Comparison of ENCODE assay signal across 9 mouse cellular contexts in genomic region chr6:145864171-145864570, GRCm38 (mm10). TPM values are rescaled to one million over a fixed set of nuclear protein-coding genes. Genes with fewer than 3 reads are reported as not detected.
DNase-seq lines count a peak whose midpoint lies in the region; ATAC-seq lines count a peak whose summit lies in the region.
"Had no signal": no experiment of that assay in that cellular context is flagged by ENCODE, and none has a peak within 500 bp of the region (broad histone marks: within the 10 kb centered on the region; RNA-seq: fewer than 3 reads in every experiment).

No protein-coding gene starts in this region.

- peak overlapping the region; percentile 61; the same call in 1 of the 2 replicates for H3K9ac ChIP-seq in forebrain, embryonic 14.5 days (ENCODE audit: low read length)
- no peak overlapping the region for H3K9ac ChIP-seq in liver, embryonic 13.5 days

- DNase-seq in heart, adult 11 months = peak; percentile 92
- DNase-seq in heart, adult 9 months (ENCODE audit: low spot score in 2 of 2) = no peak
- DNase-seq in CD4-positive helper T cell, adult 2 months (ENCODE audit: low read depth, low spot score) = peak; percentile 28
- DNase-seq in forebrain, embryonic 14.5 days (ENCODE audit: low spot score) = no peak
- no peak for DNase-seq in liver, embryonic 13.5 days
- DNase-seq in T-cell, adult 2 months (ENCODE audit: low spot score) = no peak
- DNase-seq in yolk sac, embryonic 10.5 days (ENCODE audit: low spot score) = no peak
- no peak for DNase-seq in adrenal gland, postnatal 14 days

- no peak overlapping the region for H3K27ac ChIP-seq in forebrain, embryonic 14.5 days (ENCODE audit: low read depth, low read length)
- H3K27ac ChIP-seq in liver, embryonic 13.5 days = no peak overlapping the region

- H3K9me3 ChIP-seq in forebrain, embryonic 14.5 days (replicated peaks; ENCODE audit: control insufficient read depth, low read length) = no peaks in the 10 kb centered on the region
- H3K9me3 ChIP-seq in liver, embryonic 13.5 days (replicated peaks) = no peaks in the 10 kb centered on the region

- ATAC-seq in forebrain, embryonic 14.5 days = no peak
- ATAC-seq in liver, embryonic 13.5 days (ENCODE audit: low read depth) = no peak

- WGBS in forebrain, embryonic 14.5 days = 2% methylated on average over 8 of the region's 8 CpGs
- 2% methylated on average over 8 of the region's 8 CpGs for WGBS in liver, embryonic 13.5 days (ENCODE audit: insufficient replicate concordance)

- H3K4me1 ChIP-seq in forebrain, embryonic 14.5 days (ENCODE audit: control insufficient read depth, insufficient read depth, low read length) = peaks cover 3% of the 10 kb centered on the region
- peaks cover 26% of the 10 kb centered on the region for H3K4me1 ChIP-seq in liver, embryonic 13.5 days (replicated peaks)

- H3K36me3 ChIP-seq in forebrain, embryonic 14.5 days (ENCODE audit: control insufficient read depth, insufficient read depth, low read length) = no peaks in the 10 kb centered on the region
- H3K36me3 ChIP-seq in liver, embryonic 13.5 days = no peaks in the 10 kb centered on the region

- peak overlapping the region; percentile 99 for H3K4me2 ChIP-seq in forebrain, embryonic 14.5 days (ENCODE audit: low read length)
- H3K4me2 ChIP-seq in liver, embryonic 13.5 days = no peak overlapping the region; the same call in 1 of the 2 replicates

- H3K27me3 ChIP-seq in forebrain, embryonic 14.5 days (replicated peaks; ENCODE audit: control insufficient read depth, insufficient read depth, low read length) = peaks cover 35% of the 10 kb centered on the region
- peaks cover 80% of the 10 kb centered on the region for H3K27me3 ChIP-seq in liver, embryonic 13.5 days

- peak overlapping the region; percentile 57 for H3K4me3 ChIP-seq in forebrain, embryonic 14.5 days (ENCODE audit: low read depth, low read length)
- peak overlapping the region; percentile 54; the same call in 1 of the 2 replicates for H3K4me3 ChIP-seq in liver, embryonic 13.5 days (replicated peaks)

RNA-seq across cellular contexts. Expression of gene Bhlhe41, which starts 1.2 kb away (rescaled TPM):
- 1.7 and 2.5 TPM in 2 replicates for polyA plus RNA-seq in forebrain, embryonic 14.5 days (2014; fragmentation: Nextera tagmentation; extraction: Ambion mirVana)
- polyA plus RNA-seq in liver, embryonic 13.5 days (2015; fragmentation: Nextera tagmentation; extraction: Ambion mirVana) = 0.08 TPM in 2 replicates
- total RNA-seq in adrenal gland, postnatal 14 days (2021) = 4.5 and 4.6 TPM in 2 replicates
- total RNA-seq: MEL had no signal

Comparison
In these comparisons a context has a peak if more than half of its experiments do, and no peak if none do; other contexts are left out.
1. DNase-seq: peak in heart, adult 11 months (single experiment) and CD4-positive helper T cell, adult 2 months (single experiment); none in heart, adult 9 months (0 of 2), forebrain, embryonic 14.5 days (single experiment), liver, embryonic 13.5 days (single experiment), T-cell, adult 2 months (single experiment), yolk sac, embryonic 10.5 days (single experiment) and adrenal gland, postnatal 14 days (single experiment).